Mouse (Mus musculus) frontal cortex, postnatal 10 days (tissue): Measurements from ENCODE around the gene Nr3c2.

Source experiments
- DNase-seq, 2 experiments: peaks; one replicate each; pipeline ENCODE4 v3.0.0; 2022; ENCODE audit warnings: low spot score in 2 of 2, mixed read lengths in 1 of 2

The Nr3c2 gene

DNA sequence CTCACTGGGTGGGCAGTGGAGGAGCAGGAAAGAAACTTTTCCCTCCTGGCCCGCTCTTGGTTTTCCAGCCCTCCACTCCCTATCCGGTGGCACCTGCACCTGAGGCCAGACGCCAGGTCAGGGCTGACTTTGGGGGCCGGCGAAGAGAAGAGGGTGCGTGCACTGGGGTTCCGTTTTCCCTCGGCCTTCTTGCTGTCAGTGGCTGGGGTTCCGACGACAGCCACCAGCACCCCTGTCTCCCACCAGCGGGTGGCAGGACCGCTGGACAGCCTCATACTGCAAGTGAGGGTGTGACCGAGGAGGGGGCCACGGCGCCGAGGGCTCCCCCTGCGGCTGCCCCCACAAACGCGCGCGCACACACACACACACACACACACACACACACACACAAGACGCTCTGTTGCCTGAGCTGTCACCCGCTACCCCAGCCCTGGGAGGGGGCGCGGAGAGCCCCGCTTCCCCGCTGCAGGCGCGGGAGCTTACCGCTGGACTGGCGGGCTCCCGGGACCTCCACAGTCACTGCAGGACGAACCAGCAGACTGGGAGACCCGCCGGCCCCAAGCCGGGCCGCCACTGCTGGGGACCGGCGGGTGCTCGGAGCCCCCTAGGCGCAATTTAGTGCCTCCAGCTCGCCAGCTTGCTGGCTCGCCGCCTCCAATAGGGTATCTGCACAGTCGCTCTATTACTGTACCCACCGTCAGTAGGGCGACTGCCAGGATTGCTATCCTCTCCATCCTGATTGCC, at the start of gene Nr3c2:
Gene Nr3c2, plus strand, starts transcription at position 32 of the 744 bp plus-strand sequence.
- peak in 1 of 2 experiments; percentile 61 for DNase-seq

DNA sequence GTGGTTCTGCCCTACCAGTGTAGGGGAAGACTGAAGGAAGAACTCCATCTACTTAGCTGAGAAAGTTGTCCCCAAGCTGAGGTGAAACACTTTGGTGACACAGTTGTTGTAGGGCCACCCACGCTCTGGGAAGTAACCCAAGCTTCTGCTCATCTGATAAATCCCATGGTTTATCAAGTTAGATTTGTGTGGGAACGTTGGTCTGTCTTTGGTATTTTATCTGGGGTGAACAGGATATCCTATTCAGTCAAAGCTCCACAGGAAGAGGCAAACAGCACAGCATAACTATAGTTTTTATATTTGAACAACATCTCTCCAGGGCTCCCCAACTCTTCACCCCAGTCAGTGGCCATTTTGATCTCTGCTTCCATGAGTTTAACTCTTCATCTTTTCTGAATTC, 40.7 kb upstream of the Nr3c2 start:
- DNase-seq: no peak

DNA sequence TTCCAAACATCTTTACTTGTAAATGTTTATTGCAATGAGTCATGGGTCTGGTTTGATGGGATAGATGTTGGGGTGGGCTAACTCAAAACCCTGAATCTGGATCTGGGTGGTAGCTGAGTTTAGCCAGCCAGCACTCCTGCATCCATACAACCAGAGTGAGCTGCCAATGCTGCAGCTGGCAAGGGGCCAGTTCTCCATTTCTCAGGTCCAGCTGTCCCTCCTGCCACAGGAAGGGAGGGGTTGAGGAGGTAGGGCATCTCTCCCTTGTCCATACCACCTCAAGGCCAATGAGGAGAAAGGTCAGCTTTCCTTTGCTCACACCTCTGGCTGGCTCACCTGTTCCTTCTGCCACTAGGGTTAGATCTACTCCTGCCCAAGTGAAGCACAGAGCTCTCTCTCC, 39.5 kb upstream of the Nr3c2 start:
- DNase-seq: no peak

DNA sequence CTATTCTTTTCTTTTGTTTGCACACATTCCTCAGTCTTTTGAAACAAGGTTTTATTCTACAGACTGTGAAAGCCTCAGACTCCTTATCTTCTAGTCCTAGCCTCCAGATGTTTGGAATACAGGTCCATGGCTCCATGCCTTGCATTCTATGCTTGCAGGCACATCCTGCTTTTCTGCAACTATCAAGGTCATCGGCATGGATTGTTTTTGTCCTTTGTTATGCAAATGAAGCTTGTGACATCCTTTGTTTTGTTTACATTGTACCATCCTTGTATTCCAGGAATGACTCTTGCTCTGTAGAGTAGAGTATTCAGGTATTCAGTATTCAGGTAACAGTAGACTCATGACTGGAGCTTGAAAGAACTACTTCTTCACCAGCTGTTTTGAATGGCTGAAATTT, 36.2 kb upstream of the Nr3c2 start:
- DNase-seq: no peak

DNA sequence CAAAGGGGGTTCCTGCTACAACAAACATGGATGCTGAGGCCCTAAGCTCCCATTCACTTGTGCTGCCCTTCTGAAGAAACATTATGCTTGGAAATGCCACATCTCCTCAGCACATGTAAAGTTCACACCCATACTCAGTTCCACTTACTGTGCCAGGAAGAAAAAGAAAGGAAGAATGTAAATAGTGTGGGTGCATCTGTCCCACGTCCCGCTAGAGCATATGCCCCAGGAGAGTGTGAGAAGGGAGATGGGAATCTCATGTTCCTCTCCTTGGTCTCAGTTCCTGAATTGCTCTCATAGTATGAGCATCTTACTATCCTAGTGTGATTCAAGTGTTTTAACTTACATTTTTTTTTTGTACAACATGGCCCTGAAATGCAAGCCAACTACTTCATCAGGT, 22.4 kb upstream of the Nr3c2 start:
- no peak for DNase-seq

DNA sequence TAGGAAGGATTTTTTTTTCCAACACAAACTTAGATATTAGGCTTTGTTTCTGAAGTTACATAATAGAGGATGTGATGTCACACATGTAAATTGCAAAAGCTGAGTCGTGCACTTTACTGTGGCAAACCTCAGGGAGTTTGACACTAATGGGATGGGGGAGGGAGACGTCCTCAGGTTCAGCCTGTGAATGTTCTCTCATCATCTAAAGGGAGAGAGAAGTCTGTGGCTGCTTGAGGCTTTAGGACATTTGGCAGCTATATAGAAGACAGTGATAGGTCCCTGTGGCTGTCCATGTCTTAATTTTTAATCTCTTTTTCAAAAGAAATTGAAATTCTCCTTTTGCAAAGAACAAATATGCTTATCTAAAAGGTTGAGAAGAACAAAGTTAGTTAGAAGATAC, 2.2 kb upstream of the Nr3c2 start:
- DNase-seq: no peak

DNA sequence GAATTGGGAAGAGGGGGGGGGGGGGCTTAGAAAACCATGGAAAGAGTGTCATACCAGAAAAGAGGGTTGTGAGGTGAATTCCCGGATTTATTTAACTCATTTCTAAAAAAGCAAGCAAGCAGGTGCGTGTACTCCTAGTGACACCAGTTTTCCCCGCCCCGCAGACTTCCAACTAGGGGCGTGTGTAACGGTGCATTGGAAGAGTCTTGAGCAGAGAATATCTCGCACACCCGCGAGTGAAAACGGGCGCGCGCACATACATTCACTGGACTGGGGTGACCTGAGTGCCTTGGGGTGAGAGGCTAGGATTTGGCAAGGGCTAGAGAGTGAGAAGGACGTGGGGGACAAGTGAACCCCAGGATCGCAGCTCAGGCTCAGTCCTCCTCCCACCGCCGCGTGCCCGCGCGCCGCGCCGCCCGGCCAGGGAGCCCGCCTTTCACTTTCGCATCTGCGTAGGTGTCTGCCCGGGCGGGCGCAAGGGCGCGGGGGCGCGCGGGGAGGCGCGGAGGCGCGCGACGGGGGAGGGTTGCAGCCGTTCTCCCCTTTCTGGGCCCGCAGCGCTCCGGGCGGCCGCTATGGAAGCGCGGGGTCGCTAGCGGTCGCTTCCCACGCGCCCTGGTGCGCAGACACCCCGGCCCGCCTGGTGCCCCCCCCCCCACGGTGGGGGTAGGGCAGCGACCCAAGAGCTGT, 376 bp upstream of the Nr3c2 start:
- peak in 1 of 2 experiments; percentile 53 for DNase-seq

DNA sequence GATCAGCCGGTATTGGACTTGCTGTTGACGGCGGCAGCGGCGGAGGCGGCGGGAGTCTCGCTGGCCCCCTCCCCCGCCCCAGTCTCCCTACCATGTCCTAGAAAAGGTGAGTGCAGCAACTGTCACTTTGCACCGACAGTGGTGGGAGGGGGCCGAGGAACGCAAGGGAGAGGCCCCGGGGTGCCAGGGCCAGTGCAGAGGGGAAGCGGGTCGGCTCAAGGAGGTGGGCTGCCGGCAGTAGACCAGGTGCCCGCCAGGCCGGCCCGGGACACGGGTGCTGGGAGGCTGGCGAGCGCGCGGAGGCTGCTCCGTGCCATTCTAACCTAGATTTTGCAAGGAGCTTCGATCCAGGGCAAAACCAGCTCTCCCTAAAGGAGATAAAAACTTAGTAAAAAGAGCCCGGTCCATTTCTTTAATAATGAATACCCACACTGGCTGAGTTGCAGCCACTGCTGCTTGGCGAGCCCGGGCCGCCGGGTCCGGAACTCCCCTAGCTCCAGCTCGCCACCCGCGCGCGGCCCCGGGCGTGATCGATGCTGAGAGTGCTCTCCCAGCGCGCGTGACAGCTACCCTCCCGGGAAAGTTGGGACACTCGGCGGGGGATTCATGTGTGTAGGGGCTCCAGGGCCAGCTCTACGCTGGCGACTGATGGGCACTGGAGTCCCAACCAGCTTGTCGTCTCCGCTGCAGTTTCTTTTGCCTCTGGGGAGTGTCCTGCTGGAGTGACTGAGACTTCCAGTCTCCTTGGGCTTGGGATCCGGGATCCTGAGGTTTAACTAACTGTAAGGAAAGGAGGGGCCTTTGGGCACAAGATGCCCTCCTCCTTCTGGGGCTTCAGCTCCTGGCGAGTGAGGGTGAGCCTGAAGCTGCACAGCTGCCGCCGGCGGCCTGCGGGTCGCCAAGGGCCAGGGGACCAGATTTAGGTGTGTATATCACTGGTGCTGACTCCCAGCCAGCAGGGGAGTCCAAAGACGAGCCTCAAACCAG, 1.2 kb downstream of the Nr3c2 start:
- DNase-seq: peak; percentile 17 to 37

DNA sequence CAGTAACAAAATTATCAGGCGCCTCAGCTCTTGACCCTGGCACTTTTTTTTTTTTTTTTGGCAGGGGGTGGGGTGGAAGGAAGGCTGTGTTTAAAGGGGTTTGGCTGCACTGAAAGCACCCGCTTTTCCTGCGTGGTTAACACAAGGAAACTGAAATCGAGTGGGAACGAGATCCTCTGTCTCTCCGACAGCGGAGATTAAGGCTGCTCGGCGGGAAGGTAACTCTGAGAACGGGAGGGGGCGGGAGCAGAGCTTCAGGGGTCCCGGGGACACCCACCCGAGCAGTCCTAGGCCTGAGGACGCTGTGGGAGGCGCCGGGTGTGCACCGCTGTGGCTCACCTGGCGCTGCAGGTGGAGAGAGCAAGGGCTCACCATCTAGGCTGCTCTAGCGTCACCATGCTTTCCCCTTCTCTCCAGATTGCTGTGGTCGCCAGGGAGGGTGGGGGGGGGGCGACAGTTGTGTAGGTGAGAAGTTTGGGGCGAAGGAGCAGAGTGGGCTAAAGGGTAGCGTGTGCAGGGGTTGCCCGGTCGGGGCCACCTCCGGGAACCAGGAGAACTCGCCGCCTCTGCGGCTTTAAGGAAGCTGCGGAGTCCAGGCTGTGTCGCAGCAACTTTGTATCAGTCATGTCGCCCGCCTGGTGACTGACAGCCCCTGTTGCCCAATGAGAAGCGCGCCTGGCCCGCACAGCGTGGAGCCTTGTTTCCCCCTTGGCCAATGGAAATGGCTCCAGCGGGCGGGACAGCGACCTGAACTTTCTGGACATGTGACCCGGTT, 2.4 kb downstream of the Nr3c2 start:
- peak; percentile 93 to 94 for DNase-seq

DNA sequence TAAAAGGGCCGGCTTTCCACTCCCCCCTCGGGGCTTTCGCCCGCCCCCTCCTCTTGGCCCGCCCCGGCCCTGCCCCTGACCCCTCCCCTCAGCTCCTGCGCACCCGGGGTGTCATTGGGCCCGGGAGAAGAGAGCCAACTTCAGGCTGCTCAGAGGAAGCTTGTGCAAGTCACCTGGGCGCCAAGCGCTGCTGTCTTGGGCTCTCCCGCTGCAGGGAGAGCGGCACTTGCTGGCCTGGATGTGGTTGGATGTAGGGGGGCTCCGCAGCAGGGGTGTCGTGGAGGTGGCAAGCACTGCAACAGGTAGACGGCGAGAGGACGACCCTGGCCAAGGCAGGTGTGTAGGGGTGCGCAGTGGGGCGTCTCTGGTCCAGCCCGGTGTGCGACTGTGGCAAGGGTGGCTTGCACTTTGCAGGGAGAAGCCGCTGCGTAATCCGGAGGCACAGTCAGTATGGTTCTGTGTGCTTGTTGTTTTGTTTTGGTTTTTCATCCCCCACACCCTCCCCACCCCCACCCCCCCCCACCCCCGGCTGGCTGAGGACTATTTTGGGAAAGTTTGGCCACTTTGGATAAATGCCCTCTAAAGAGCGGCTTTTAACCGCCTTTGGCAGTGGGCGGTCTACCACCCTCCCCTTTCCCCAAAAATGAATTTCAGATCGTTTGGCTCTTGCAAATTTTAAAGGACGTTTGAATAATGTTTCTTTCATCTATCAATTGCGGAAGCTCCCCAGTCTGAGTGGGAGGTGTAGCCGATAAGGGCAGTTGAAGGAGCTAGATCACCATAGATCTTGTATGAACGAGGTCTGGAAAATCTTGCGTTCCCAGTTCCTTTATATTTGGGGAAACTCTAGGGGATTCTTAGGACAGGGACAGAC, 3.2 kb downstream of the Nr3c2 start:
- no peak for DNase-seq

DNA sequence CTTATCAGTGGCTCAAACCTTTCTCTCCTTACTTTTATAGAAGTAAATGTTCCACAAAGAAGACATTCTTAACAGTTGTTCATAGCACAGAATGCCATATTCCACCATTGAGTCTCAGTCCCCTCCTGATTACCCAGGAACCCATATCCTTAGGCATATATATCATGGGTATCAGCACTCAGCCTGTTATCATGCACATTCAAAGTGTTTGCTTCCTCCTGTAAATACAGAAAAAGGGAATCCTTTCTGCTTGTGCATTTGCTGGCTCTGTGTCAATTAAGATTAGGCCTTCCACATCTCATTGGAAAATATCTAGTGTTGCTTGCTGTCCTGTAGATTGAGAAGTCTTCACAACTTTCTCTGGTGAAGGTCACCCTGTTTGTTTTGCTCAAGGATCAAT, 12.0 kb downstream of the Nr3c2 start:
- DNase-seq: no peak

DNA sequence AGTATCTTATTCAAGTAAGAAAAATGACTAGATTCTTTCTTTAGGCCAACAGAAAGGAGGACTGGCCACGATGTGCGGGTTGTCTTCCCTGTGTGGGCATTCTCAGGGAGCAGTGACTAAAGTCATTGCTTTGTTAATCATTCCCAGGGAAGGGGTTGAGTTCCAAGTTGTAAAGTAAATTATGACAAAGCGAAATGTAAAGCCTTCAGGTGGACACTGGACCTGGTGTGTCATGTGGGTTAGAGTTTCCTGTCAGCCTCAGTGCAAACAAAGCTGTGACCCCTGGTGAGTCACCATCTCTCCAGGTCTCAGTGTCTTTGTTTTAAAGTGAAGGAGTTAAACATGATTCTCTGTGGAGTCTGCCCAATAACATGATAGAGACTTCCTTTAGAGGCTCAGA, 13.4 kb downstream of the Nr3c2 start:
- no peak for DNase-seq

DNA sequence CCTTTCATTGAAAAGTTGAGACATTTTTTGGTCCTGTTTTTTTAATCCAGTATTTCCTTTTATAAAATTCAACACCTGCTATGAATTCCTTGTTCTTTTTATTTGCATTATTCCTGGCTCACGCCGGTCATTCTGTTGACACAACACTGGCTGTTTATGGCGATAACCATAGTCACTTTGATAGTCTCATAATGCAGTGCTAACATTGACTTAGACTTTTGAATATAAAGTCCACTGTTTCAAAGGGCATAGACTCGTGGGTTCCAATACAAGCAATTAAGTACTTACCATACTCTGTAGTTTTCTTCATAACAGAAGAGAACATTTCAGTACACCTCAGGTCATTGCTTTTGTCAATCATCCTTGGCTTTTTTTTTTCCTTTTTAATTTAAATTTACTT, 14.0 kb downstream of the Nr3c2 start:
- DNase-seq: no peak

DNA sequence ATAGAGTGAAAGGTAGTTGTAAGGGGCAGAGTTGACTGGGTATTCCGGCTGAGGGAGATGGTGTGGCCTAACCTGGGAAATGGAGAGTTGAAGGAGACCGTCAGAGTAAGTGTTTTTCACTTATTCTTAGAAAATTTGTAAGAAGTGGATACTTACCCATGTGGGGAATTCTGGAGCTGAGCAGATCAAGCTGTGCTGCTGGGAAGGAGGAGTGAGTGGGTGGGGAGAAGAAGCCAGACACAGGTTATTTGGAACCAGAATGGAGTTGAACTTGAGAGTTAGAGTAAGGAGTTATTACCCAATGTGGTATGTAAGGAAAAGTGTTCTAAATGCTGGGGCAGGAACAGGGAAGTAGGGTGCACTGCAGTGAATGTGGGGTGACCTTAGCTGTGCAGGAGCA, 16.0 kb downstream of the Nr3c2 start:
- DNase-seq: no peak

DNA sequence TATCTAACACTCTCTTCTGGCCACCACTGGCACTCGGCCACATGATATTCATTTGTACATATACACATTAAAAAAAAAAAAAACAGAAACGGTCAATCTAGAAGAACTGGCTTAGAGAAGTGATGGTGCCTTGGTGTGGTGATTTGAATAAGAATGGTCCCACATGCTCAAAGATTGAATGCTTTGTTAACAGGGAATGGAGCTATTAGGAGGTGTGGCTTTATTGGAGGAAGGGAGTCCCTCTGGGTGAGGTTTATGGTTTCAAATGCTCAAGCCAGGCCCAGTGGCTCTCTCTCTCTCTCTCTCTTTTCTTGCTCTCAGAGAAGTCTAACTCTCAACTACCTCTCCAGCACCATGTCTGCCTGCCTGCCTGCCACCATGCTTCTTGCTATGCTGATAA, 20.3 kb downstream of the Nr3c2 start:
- DNase-seq: no peak

DNA sequence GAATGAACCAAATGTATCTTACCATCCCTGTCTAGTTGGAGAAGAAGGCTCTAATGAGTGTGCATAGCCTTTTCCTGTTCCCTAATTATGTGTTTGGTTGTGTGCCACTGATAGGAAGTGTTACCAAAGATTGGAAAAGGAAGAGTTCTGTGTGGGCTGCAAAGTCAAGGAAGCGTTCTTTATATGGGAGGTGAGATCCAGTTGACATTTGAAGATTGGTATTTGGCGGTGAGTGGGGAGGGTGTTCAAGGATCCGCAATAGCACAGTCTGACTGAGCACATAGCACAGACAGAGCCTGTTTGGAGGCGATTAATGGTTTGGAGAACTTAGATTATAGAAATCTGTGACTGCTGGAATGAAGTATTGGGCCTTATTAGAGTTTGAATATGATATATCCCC, 24.9 kb downstream of the Nr3c2 start:
- DNase-seq: no peak

DNA sequence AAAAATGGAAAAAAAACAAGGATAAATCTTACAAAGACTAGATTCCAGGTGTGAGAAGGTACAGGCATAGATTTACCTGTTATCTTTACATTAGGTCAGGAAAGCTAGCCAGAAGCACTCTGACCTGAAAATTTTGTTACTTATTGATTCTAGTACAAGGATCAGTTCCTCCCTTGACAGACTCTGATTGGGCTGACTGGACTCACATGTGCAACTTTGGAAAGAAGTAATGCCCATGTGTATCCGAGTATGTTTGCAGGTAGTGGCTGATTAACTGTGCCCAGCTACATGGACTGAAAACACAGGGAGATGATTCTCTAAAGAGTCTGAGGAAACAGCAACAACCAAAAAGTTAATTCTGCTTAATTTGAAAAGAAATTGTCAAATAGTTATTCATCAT, 29.1 kb downstream of the Nr3c2 start:
- no peak for DNase-seq

DNA sequence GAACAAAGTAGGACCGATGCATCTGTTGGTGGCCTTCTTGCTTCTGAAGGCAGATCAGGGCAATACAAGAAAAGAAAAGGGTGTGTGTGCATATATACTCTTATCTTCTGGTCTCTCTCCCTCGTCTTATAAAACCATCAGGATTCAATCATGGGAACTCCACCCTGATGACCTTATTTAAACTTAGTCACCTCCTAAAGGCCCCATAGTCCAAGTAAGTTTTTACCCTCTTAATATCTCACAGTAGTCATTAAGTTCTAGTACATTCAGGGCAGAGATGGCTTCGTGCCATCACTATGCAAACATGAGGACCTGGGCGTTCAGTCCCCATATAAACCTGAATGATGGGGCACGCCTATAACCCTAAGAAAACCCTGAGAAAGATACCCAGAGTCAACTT, 29.6 kb downstream of the Nr3c2 start:
- DNase-seq: no peak

DNA sequence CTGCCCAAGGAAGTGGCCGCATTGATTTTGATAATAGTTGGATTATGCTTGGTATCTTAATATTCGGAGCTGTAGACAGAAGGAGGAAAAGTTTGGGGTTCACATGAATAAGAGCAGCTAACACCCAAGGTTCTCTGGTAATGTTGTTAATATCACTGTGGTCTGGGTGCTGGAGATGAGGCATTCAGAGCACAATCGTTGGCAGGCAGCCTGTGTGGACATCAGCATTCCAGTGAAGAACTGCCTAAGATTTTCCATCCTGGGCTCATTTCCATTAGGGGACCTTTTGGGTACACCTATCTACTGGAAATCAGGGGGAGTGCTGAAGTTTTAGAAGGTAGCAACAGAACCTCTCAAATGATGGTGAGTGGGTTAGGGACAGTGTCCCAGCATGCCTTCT, 65.8 kb downstream of the Nr3c2 start:
- DNase-seq: no peak

DNA sequence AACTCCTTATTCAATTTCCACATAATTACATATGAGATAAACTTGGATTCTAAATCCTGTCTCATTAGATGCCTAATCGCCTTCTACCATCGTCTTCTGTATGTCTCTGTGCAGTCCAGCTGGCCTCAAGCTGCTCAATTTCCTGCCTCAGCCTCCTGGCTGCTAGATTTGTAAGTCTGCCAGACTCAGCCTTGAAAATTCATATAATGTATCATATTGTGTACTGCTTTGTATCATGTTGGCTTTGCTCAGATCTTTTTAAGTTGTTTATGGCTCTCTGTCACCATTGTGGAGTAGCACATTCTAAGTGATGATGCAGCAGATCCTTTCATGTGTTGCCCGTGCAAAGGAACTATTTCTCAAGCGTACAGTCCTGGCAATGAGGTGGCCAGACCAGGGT, 71.9 kb downstream of the Nr3c2 start:
- no peak for DNase-seq
